Mouse (Mus musculus): ENCODE data around the gene Vgll1. TPM values are rescaled to one million over a fixed set of nuclear protein-coding genes. Genes with fewer than 3 reads are reported as not detected.
A peak's percentile ranks its signal among the peaks of the same experiment; 100 is the strongest.

Gene Vgll1
- not detected in 2 replicates for polyA plus RNA-seq (2012; rRNA removed)

DNA sequence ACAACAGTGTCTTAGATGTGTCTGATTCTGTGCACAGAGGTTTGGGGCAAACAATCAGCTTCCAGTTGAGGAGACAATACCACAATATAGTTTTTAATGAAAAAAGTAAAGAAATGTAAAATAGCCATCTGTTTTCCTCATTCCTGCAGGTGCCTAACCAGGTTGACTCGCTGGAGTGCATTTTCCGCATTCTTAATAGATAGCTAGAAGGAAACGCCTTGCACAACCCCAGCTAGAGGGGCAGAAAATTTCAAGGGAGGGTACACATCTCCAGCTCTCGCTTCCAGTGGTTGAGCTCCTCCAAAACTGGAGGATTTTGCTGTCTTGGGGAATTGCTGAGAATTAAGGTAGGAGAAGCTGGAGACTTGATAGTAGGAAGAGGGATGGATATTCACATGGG, at the start of gene Vgll1:
Gene Vgll1, plus strand, starts transcription at position 301 of the 400 bp plus-strand sequence.
- Histone ChIP-seq H3K4me3 (ENCODE audit: insufficient read depth, low read length) (no peak within 1 kb of the TSS), H3K4me1 (ENCODE audit: control insufficient read depth, insufficient read depth, low read length) (no peaks in the 10 kb centered on the region), H3K27ac (ENCODE audit: insufficient read depth, low read length) (no peak within 1 kb of the TSS)
- TF ChIP-seq CTCF (IDR thresholded peaks at IDR 0.05; ENCODE audit: extremely low read depth, insufficient read depth, low read length), result no peak
- no peak for TF ChIP-seq POLR2A (IDR thresholded peaks at IDR 0.05; ENCODE audit: extremely low read depth, insufficient read depth, low read length)

DNA sequence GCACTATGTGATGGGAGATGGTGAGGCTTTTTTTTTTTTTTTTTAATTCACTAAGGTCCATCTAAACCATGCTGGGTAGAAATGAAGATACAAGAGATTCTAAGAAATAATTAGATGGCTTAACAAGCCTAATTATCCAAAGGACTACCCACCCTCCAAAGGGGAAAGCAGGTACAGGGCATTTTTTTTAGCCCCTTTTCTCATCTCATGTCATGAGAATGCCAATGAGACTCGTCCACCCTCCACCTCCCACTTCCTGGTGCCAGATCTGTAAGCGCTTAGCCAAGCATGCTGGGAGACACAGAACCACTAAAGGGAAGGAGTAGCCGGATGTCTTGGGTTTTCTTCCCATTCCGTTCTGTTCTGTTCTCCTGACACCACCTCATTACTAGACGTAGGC, 45.1 kb upstream of the Vgll1 start, which contains the start of gene Brs3:
Gene Brs3, plus strand, starts transcription at position 301 of the 400 bp plus-strand sequence.
- H3K4me1 ChIP-seq (ENCODE audit: control insufficient read depth, insufficient read depth, low read length), result no peaks in the 10 kb centered on the region
- TF ChIP-seq CTCF (IDR thresholded peaks at IDR 0.05; ENCODE audit: extremely low read depth, insufficient read depth, low read length) (no peak), POLR2A (IDR thresholded peaks at IDR 0.05; ENCODE audit: extremely low read depth, insufficient read depth, low read length) (no peak)
- H3K4me3 ChIP-seq (ENCODE audit: insufficient read depth, low read length), result no peak within 1 kb of the TSS
- no peak within 1 kb of the TSS for H3K27ac ChIP-seq (ENCODE audit: insufficient read depth, low read length)

DNA sequence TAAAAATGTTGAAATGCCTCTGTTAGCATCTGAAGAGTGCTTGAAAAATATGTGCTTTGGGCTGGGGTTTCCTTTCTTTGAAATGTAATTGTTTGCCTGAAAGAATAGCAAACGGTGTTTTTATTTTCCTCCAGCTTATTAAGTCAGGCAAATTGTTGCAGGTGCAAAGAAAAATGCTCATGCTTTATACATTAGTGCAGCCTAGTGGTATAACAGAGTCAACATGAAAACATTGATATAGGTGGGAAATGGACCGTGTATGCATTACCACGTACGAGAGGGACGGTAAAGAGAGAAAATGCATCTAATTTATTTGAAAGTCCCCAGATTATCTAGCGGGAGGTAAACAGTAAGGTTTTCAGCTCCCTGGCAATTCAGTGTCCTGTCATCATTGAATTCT, 44.0 kb upstream of the Vgll1 start:
- H3K4me3 ChIP-seq (ENCODE audit: insufficient read depth, low read length), result no peak overlapping the region
- H3K4me1 ChIP-seq (ENCODE audit: control insufficient read depth, insufficient read depth, low read length), result no peaks in the 10 kb centered on the region
- H3K27ac ChIP-seq (ENCODE audit: insufficient read depth, low read length), result no peak overlapping the region
- TF ChIP-seq CTCF (IDR thresholded peaks at IDR 0.05; ENCODE audit: extremely low read depth, insufficient read depth, low read length) (no peak), POLR2A (IDR thresholded peaks at IDR 0.05; ENCODE audit: extremely low read depth, insufficient read depth, low read length) (no peak)

DNA sequence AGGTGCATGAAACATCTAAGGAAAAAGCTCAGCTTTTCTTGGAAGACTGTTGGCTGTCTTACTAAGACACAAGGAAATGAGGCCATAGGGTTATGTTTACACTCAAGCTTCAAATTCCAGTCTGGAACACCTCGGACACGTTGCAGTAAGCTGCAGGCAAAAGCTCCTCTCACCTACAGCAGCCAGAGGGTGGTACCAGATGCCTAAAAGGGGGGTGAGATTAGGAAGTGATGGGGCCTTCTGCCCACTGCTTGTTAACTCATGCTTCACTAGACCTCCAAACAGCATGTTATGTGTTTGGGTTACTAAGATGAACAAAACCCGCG, 35.1 kb upstream of the Vgll1 start:
- H3K27ac ChIP-seq (ENCODE audit: insufficient read depth, low read length), result peak overlapping the region; percentile 98
- peak overlapping the region; percentile 89 for H3K4me3 ChIP-seq (ENCODE audit: insufficient read depth, low read length)
- 0 out of 2 replicates have a peak, but pooled peaks have one; percentile 1 for TF ChIP-seq CTCF (IDR thresholded peaks at IDR 0.05; ENCODE audit: extremely low read depth, insufficient read depth, low read length)
- TF ChIP-seq POLR2A (IDR thresholded peaks at IDR 0.05; ENCODE audit: extremely low read depth, insufficient read depth, low read length), result no peak
- H3K4me1 ChIP-seq (ENCODE audit: control insufficient read depth, insufficient read depth, low read length), result no peaks in the 10 kb centered on the region

DNA sequence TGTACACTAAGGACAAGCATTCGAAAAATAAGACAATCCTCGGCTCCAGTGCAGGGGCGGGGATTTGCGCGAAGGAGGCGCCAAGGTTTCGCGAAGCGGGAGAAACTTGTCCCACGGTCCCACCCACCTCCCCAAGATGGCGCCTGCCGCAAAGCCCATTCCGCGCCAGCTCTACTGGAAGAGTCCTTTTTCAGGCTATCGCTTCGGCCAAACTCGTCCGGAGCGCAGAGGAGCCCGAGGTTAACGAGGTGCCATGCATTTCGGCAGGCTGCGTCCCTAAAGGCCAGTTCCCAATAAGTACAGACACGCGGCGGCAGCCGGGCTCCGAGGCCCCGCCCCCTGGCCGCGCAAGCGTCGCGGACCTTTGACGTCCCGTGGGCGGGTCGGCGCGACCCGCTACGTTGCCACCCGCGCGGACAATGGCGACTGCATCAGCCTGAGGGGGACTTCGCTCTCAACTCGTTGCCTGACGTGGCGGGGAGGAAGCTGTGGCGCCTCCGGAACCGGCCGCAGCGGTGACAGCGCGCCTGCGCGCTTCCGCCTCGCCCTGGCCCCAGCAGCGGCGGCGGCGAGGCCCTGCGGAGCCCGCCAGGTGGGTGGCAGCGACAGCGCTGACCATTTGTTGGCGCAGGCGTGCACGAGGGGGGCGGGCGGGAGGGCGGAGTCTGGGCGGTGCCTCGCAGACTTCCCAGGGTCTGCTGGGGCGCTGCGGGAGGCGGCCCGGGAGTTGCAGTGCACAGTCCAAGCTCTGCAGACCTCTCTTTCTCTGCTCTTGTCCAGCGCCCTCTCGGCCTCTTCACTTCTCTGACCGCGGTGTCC, 34.5 kb upstream of the Vgll1 start, which contains the start of gene Htatsf1:
Gene Htatsf1, plus strand, starts transcription at position 410 of the 819 bp plus-strand sequence.
- H3K4me1 ChIP-seq (ENCODE audit: control insufficient read depth, insufficient read depth, low read length), result no peaks in the 10 kb centered on the region
- TF ChIP-seq POLR2A (IDR thresholded peaks at IDR 0.05; ENCODE audit: extremely low read depth, insufficient read depth, low read length) (0 out of 2 replicates have a peak, but pooled peaks have one; percentile 11), CTCF (IDR thresholded peaks at IDR 0.05; ENCODE audit: extremely low read depth, insufficient read depth, low read length) (no peak)
- peak within 1 kb of the TSS; percentile 98 for H3K27ac ChIP-seq (ENCODE audit: insufficient read depth, low read length)
- peak within 1 kb of the TSS; percentile 89 for H3K4me3 ChIP-seq (ENCODE audit: insufficient read depth, low read length)

DNA sequence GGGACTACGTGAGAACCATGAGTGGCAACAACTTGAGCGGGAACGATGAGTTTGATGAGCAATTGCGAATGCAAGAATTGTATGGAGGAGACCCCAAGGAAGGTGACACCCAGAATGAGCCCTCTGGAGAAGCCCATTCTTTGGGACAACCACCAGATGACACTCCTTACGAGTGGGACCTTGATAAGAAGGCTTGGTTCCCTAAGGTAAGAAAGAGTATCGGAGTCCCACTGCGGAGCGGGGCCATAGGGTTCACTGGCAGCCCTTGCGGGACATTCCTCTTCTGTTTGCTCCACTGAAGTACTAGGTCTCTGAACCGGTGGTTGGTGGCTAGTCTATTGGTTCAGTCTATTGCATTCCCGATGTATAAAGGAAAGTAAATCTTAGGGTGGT, 33.9 kb upstream of the Vgll1 start:
- H3K4me1 ChIP-seq (ENCODE audit: control insufficient read depth, insufficient read depth, low read length), result no peaks in the 10 kb centered on the region
- no peak for TF ChIP-seq CTCF (IDR thresholded peaks at IDR 0.05; ENCODE audit: extremely low read depth, insufficient read depth, low read length)
- TF ChIP-seq POLR2A (IDR thresholded peaks at IDR 0.05; ENCODE audit: extremely low read depth, insufficient read depth, low read length), result no peak
- peak overlapping the region; percentile 89 for H3K4me3 ChIP-seq (ENCODE audit: insufficient read depth, low read length)
- no peak overlapping the region for H3K27ac ChIP-seq (ENCODE audit: insufficient read depth, low read length)

DNA sequence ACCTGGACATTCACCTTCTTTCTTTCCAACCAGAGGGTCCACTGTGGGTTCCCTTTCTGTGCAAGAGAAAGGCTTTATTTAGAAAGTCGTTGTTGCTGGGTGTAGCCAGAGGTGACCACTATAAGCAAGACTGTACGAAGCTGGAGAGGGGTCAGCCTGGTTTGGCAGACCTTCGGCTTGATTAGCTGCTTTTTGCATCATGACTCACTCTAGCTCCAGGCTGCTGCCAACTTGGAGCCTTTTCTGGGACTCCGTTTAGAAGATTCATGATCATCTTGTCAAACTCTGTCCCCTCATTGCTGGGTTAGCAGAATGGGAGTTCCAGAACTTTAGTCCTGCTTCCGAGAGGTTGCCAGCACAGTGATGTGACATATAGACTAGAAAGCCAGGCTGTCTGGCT, 6.4 kb upstream of the Vgll1 start:
- TF ChIP-seq POLR2A (IDR thresholded peaks at IDR 0.05; ENCODE audit: extremely low read depth, insufficient read depth, low read length) (no peak), CTCF (IDR thresholded peaks at IDR 0.05; ENCODE audit: extremely low read depth, insufficient read depth, low read length) (no peak)
- Histone ChIP-seq H3K4me3 (ENCODE audit: insufficient read depth, low read length) (no peak overlapping the region), H3K27ac (ENCODE audit: insufficient read depth, low read length) (no peak overlapping the region), H3K4me1 (ENCODE audit: control insufficient read depth, insufficient read depth, low read length) (no peaks in the 10 kb centered on the region)

DNA sequence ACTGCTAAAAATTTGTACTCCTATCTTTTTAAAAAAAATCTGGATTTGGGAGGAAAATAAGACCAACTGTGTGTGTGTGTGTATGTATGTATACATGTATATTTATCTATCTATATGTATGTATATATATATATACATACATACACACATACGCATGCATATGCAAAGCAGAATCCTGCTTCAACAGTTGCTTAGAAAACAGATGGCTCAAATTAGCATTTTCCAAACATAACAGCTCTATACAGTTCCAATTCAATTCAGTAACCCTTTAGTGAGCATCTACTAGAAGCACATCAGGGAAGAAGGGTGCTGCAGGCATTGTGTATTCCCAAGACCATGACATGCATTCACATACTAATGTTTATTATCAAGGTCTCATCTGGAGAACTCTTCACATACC, 15.5 kb downstream of the Vgll1 start:
- TF ChIP-seq POLR2A (IDR thresholded peaks at IDR 0.05; ENCODE audit: extremely low read depth, insufficient read depth, low read length) (no peak), CTCF (IDR thresholded peaks at IDR 0.05; ENCODE audit: extremely low read depth, insufficient read depth, low read length) (no peak)
- Histone ChIP-seq H3K27ac (ENCODE audit: insufficient read depth, low read length) (no peak overlapping the region), H3K4me1 (ENCODE audit: control insufficient read depth, insufficient read depth, low read length) (no peaks in the 10 kb centered on the region), H3K4me3 (ENCODE audit: insufficient read depth, low read length) (no peak overlapping the region)

DNA sequence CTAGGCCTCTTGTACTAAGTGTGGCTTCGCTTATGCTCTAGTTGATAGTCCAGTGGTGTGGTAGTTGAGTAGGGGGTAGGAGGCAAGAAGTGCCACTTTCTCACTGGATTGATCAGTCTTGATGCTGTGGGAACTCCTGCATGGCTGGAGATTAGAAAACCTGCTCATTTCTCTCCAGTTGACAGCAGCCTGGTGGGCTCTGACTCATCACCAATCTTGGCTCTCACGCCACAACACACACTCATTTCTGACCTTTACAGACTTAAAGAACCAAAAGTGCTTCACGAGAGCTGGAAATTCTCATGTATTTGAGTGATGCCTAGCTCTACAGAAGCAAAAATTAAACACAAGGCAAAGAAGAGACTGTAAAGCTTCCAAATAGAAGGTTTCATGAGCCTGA, 19.1 kb downstream of the Vgll1 start:
- Histone ChIP-seq H3K4me3 (ENCODE audit: insufficient read depth, low read length) (no peak overlapping the region), H3K4me1 (ENCODE audit: control insufficient read depth, insufficient read depth, low read length) (no peaks in the 10 kb centered on the region), H3K27ac (ENCODE audit: insufficient read depth, low read length) (no peak overlapping the region)
- no peak for TF ChIP-seq CTCF (IDR thresholded peaks at IDR 0.05; ENCODE audit: extremely low read depth, insufficient read depth, low read length)
- TF ChIP-seq POLR2A (IDR thresholded peaks at IDR 0.05; ENCODE audit: extremely low read depth, insufficient read depth, low read length), result no peak

DNA sequence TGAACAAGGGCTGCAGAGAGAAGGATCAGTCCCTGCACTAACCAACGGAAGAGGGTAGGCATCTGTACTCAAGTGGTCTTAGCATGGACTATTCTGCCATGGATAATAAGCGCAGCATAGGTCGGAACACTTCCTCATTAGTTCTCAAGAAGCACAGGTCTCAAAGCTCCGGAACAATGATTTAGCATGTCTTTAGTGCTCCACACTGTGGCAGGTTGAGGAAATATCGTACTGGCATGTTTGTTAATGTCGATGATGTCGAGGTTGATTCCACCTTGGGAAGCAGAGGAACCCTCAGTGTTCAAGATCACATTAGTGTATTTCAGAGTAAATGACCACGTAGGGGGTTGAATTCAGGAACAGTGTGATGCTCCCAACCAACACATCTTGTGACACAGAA, 30.2 kb downstream of the Vgll1 start:
- H3K4me3 ChIP-seq (ENCODE audit: insufficient read depth, low read length), result no peak overlapping the region
- TF ChIP-seq POLR2A (IDR thresholded peaks at IDR 0.05; ENCODE audit: extremely low read depth, insufficient read depth, low read length) (no peak), CTCF (IDR thresholded peaks at IDR 0.05; ENCODE audit: extremely low read depth, insufficient read depth, low read length) (peak; percentile 11; the same call in 1 of the 2 replicates)
- no peak overlapping the region for H3K27ac ChIP-seq (ENCODE audit: insufficient read depth, low read length)

More for the DNA sequence above, 30.2 kb downstream of the Vgll1 start:
- no peaks in the 10 kb centered on the region for H3K4me1 ChIP-seq (ENCODE audit: control insufficient read depth, insufficient read depth, low read length)
